Mouse (Mus musculus) neural tube, embryonic 15.5 days (tissue): ENCODE results near the gene Pik3cd. TPM values are rescaled to one million over a fixed set of nuclear protein-coding genes. Genes with fewer than 3 reads are reported as not detected.

ENCODE experiments used
- ATAC-seq: fragments of 200-750 bp; cut with Nextera tagmentation; 2 replicates; pipeline ENCODE4 v1.8.0; 2017; ENCODE audit warnings: mild to moderate bottlenecking, moderate TSS enrichment, moderate library complexity; ENCODE audit not compliant: low FRiP score
- H3K27ac ChIP-seq: fragments of 300-500 bp; sonication (generic); replicated peaks from 2 replicates; pipeline ENCODE4 v1.5.1; 2015; ENCODE audit warnings: mild to moderate bottlenecking, inconsistent platforms
- H3K27me3 ChIP-seq: fragments of 300-500 bp; sonication (generic); replicated peaks from 2 replicates; pipeline ENCODE4 v1.6.1; 2015; ENCODE audit warnings: inconsistent platforms
- H3K36me3 ChIP-seq: fragments of 300-500 bp; sonication (generic); 2 replicates; pipeline ENCODE4 v1.6.1; 2015; ENCODE audit warnings: inconsistent platforms
- H3K4me1 ChIP-seq: fragments of 300-500 bp; sonication (generic); 2 replicates; pipeline ENCODE4 v1.6.1; 2015; ENCODE audit warnings: inconsistent platforms
- H3K4me2 ChIP-seq: fragments of 300-500 bp; sonication (generic); 2 replicates; pipeline ENCODE4 v1.6.1; 2015; ENCODE audit warnings: inconsistent platforms, mild to moderate bottlenecking, moderate library complexity
- H3K4me3 ChIP-seq: fragments of 300-500 bp; sonication (generic); replicated peaks from 2 replicates; pipeline ENCODE4 v1.5.1; 2015; ENCODE audit warnings: mild to moderate bottlenecking, inconsistent platforms
- H3K9ac ChIP-seq: fragments of 300-500 bp; sonication (generic); replicated peaks from 2 replicates; pipeline ENCODE4 v1.6.1; 2015; ENCODE audit warnings: mild to moderate bottlenecking, inconsistent platforms
- H3K9me3 ChIP-seq: fragments of 300-500 bp; sonication (generic); replicated peaks from 2 replicates; pipeline ENCODE4 v1.6.1; 2016; ENCODE audit warnings: inconsistent platforms
- WGBS: fragments of 180-500 bp; shearing (Covaris S2); methylation state at CpG from one replicate; pipeline ENCODE4 v1.1.7; 2015; ENCODE audit warnings: mixed read lengths; 5-methylcytosine and 5-hydroxymethylcytosine counted together
- microRNA-seq: library from miRNA; unstranded; fragments of <30 nt; microRNA quantifications from one replicate; pipeline ENCODE4, GENCODE M21; 2017
- polyA plus RNA-seq: library from polyadenylated mRNA; unstranded; fragments of >200 nt; fragmentation: Nextera tagmentation; extraction: Ambion mirVana; gene quantifications from 2 replicates; pipeline ENCODE4 v1.2.1, GENCODE M21; 2015

The Pik3cd gene
- polyA plus RNA-seq, 1 experiment from 2014 or later, result 16.0 TPM

GRCm38 (mm10) chr4:149600130-149600529, 102.2 kb downstream of the Pik3cd start:
- Histone ChIP-seq H3K27ac (no peak overlapping the region), H3K27me3 (no peaks in the 10 kb centered on the region), H3K9me3 (no peaks in the 10 kb centered on the region), H3K36me3 (no peaks in the 10 kb centered on the region), H3K4me3 (no peak overlapping the region), H3K9ac (no peak overlapping the region), H3K4me2 (no peak overlapping the region), H3K4me1 (peaks cover 28% of the 10 kb centered on the region)
- ATAC-seq, result no peak
- 86% methylated on average over 4 of the region's 4 CpGs for WGBS

GRCm38 (mm10) chr4:149599549-149599948, 102.8 kb downstream of the Pik3cd start:
- Histone ChIP-seq H3K4me1 (peaks cover 28% of the 10 kb centered on the region), H3K4me2 (no peak overlapping the region), H3K27ac (no peak overlapping the region), H3K4me3 (no peak overlapping the region), H3K36me3 (no peaks in the 10 kb centered on the region), H3K9ac (no peak overlapping the region), H3K27me3 (no peaks in the 10 kb centered on the region), H3K9me3 (no peaks in the 10 kb centered on the region)
- 81% methylated on average over 6 of the region's 6 CpGs for WGBS
- ATAC-seq, result no peak

Small RNA genes within 50 kb of the gene (microRNA-seq; reads per million reads assigned to microRNA genes)
- not detected for gene Mir7023

Other genes with a start within 250 kb of the Pik3cd start
- gene Rbp7, start 247.6 kb downstream of the Pik3cd start, polyA plus RNA-seq, result 1.1 TPM in 1 of 2 replicates, not detected in the other
- not detected in 2 replicates for gene Tmem274, start 225.2 kb downstream of the Pik3cd start, polyA plus RNA-seq
- 5.8 and 9.0 TPM in 2 replicates for gene Nmnat1, start 217.4 kb downstream of the Pik3cd start, polyA plus RNA-seq
- gene Lzic, start 217.3 kb downstream of the Pik3cd start, polyA plus RNA-seq, result 37.9 and 40.0 TPM in 2 replicates
- 92.7 and 103 TPM in 2 replicates for gene Ctnnbip1, start 184.3 kb downstream of the Pik3cd start, polyA plus RNA-seq
- gene Clstn1, start 116.1 kb downstream of the Pik3cd start, polyA plus RNA-seq, result 142 and 188 TPM in 2 replicates
- 45.2 and 48.5 TPM in 2 replicates for gene Tmem201, start 35.5 kb upstream of the Pik3cd start, polyA plus RNA-seq
- gene Slc25a33, start 71.7 kb upstream of the Pik3cd start, polyA plus RNA-seq, result 35.8 and 46.3 TPM in 2 replicates